Mouse (Mus musculus) liver, embryonic 13.5 days (tissue): ENCODE results near the gene Sema3f. TPM values are rescaled to one million over a fixed set of nuclear protein-coding genes. Genes with fewer than 3 reads are reported as not detected.

Source experiments
- ATAC-seq: fragments of 200-750 bp; cut with Nextera tagmentation; 2 replicates; pipeline ENCODE4 v1.8.0; 2017; ENCODE audit warnings: low read depth, mild to moderate bottlenecking, moderate number of reproducible peaks, moderate library complexity
- DNase-seq: peaks from one replicate; pipeline ENCODE4 v3.0.0; 2022
- H3K27ac ChIP-seq: fragments of 300-500 bp; sonication (generic); 2 replicates; pipeline ENCODE4 v1.5.1; 2015; ENCODE audit warnings: moderate library complexity, mild to moderate bottlenecking, inconsistent platforms
- H3K27me3 ChIP-seq: fragments of 300-500 bp; sonication (generic); 2 replicates; pipeline ENCODE4 v1.6.1; 2015; ENCODE audit warnings: mild to moderate bottlenecking, inconsistent platforms
- H3K36me3 ChIP-seq: fragments of 300-500 bp; sonication (generic); 2 replicates; pipeline ENCODE4 v1.6.1; 2015; ENCODE audit warnings: mild to moderate bottlenecking, inconsistent platforms
- H3K4me1 ChIP-seq: fragments of 300-500 bp; sonication (generic); replicated peaks from 2 replicates; pipeline ENCODE4 v1.6.1; 2015; ENCODE audit warnings: inconsistent platforms
- H3K4me2 ChIP-seq: fragments of 300-500 bp; sonication (generic); 2 replicates; pipeline ENCODE4 v1.6.1; 2015; ENCODE audit warnings: inconsistent platforms, mild to moderate bottlenecking, moderate library complexity
- H3K4me3 ChIP-seq: fragments of 300-500 bp; sonication (generic); replicated peaks from 2 replicates; pipeline ENCODE4 v1.5.1; 2015; ENCODE audit warnings: mild to moderate bottlenecking, inconsistent platforms
- H3K9ac ChIP-seq: fragments of 300-500 bp; sonication (generic); 2 replicates; pipeline ENCODE4 v1.6.1; 2015; ENCODE audit warnings: mild to moderate bottlenecking, inconsistent platforms
- H3K9me3 ChIP-seq: fragments of 300-500 bp; sonication (generic); replicated peaks from 2 replicates; pipeline ENCODE4 v1.6.1; 2016; ENCODE audit warnings: inconsistent platforms
- WGBS: fragments of 180-500 bp; shearing (Covaris S2); methylation state at CpG from one replicate; pipeline ENCODE4 v1.1.7; 2015; ENCODE audit not compliant: insufficient replicate concordance; 5-methylcytosine and 5-hydroxymethylcytosine counted together
- polyA plus RNA-seq: library from polyadenylated mRNA; unstranded; fragments of >200 nt; fragmentation: Nextera tagmentation; extraction: Ambion mirVana; gene quantifications from 2 replicates; pipeline ENCODE4 v1.2.1, GENCODE M21; 2015

Sema3f gene
- polyA plus RNA-seq, 1 experiment from 2014 or later, result 1.0 TPM

DNA sequence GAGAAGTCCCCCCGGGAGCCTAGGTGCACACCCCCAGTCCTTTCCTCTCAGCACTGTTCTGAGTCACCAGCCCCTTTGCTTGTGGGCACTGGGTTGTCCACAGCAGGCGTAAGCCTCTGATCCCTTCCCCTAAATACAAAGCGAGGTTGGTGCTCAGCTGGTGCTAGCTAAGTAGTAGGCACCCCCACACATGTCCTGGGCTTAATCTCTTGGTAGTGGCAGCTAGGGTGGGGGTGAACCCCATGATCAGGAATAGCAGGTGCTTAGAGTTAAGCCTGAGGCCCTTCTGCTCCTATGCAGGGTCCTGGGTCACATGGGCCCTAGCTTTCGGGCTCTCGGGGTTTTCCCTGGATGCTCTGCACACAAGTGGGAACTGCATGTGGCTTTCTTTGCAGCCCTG, 53.1 kb downstream of the Sema3f start:
- Histone ChIP-seq H3K9me3 (no peaks in the 10 kb centered on the region), H3K36me3 (no peaks in the 10 kb centered on the region), H3K9ac (no peak overlapping the region), H3K27ac (no peak overlapping the region), H3K4me1 (no peaks in the 10 kb centered on the region; the same call in 1 of the 2 replicates), H3K4me3 (no peak overlapping the region), H3K27me3 (no peaks in the 10 kb centered on the region; the same call in 1 of the 2 replicates), H3K4me2 (no peak overlapping the region)
- DNase-seq (no peak), ATAC-seq (no peak)
- WGBS, result 69% methylated on average over 5 of the region's 5 CpGs

DNA sequence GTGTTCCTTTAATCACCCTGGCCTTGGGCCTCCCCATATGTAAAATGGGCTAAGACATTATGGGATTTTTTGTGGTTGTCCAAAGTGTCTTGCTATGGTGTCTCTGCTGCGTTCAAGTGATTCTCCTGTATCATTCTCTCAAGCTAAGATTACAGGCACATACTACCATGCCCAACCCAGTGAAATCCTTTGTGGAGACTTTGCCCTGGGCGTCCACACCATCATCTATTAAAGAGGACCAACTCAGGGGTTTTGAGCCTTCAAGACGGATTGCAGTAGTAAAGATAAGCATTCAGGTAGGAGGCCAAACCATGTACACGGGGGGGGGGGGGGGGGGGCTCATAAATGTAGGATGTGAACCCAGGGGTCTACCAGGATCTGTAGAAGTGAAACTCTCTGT, 55.7 kb downstream of the Sema3f start:
- Histone ChIP-seq H3K4me3 (no peak overlapping the region), H3K9me3 (no peaks in the 10 kb centered on the region), H3K4me2 (no peak overlapping the region), H3K36me3 (no peaks in the 10 kb centered on the region), H3K9ac (no peak overlapping the region), H3K27me3 (no peaks in the 10 kb centered on the region; the same call in 1 of the 2 replicates), H3K27ac (no peak overlapping the region), H3K4me1 (no peaks in the 10 kb centered on the region; the same call in 1 of the 2 replicates)
- DNase-seq (no peak), ATAC-seq (no peak)
- 58% methylated on average over 4 of the region's 4 CpGs for WGBS

DNA sequence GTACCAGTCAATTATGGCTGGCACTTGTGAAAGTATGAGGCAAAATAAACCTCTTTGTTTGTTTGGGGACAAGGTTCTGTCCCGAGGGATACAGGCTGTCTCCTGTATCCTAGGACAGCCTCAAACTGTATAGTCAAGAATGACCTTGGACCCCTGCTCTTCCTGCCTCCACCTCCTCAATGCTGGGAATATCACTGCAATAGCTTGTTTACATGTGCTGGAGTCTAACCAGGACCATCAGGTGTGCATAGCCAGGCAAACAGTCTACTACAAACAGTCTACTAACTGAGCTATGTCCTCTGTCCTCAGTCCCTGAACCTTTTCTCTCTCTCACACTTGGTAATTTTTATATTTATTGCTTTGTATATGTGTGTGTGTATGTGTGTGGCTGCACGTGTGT, 56.8 kb downstream of the Sema3f start:
- no peaks in the 10 kb centered on the region for H3K36me3 ChIP-seq
- no peaks in the 10 kb centered on the region for H3K9me3 ChIP-seq
- no peak overlapping the region for H3K4me2 ChIP-seq
- ATAC-seq, result peak; percentile 41; the same call in 1 of the 2 replicates
- 56% methylated on average over 2 of the region's 2 CpGs for WGBS
- H3K9ac ChIP-seq, result no peak overlapping the region
- H3K27me3 ChIP-seq, result no peaks in the 10 kb centered on the region; the same call in 1 of the 2 replicates
- DNase-seq, result no peak
- no peak overlapping the region for H3K4me3 ChIP-seq
- H3K27ac ChIP-seq, result no peak overlapping the region
- H3K4me1 ChIP-seq, result no peaks in the 10 kb centered on the region; the same call in 1 of the 2 replicates

DNA sequence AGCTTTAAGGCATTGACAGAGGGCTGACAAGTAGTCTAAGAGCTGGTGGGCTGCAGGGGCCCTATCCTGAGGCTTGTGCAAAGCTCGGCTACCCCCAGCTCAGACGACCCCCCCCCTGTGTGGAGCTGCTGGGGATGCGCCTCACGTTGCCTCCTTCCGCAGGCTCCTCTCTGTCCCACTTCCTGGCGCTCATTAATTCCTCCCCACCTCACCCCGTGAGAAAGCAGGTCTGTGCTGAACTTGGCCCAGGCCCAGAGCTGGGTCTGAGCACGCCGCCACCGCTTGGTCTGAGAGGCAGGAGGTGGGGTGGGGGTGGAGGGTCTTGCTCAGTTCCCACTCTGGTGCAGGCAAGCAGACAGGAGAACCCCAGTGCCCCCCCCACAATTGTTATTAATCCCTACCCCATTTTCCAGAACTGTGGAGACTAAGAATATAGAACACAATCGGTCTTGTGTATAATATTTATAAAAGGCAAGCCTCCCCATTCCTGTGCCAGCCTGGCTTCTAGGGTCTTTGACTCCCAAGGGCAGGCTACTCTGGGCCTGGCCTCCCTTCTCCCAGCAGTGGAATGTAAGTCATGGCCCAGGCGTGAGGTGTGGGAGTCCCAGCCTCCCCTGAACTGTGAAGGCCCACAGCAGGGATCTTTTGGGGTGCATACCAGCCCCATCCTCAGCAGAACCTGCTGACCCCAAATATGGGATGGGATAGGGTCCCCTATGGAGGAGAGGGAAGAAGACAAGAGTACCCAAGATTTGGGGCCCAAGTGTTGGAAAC, 59.4 kb downstream of the Sema3f start:
- Histone ChIP-seq H3K4me2 (no peak overlapping the region), H3K27me3 (no peaks in the 10 kb centered on the region; the same call in 1 of the 2 replicates), H3K9ac (no peak overlapping the region), H3K4me3 (no peak overlapping the region), H3K9me3 (no peaks in the 10 kb centered on the region), H3K36me3 (no peaks in the 10 kb centered on the region), H3K4me1 (no peaks in the 10 kb centered on the region; the same call in 1 of the 2 replicates), H3K27ac (no peak overlapping the region)
- DNase-seq (no peak), ATAC-seq (no peak)
- WGBS, result 56% methylated on average over 12 of the region's 12 CpGs

DNA sequence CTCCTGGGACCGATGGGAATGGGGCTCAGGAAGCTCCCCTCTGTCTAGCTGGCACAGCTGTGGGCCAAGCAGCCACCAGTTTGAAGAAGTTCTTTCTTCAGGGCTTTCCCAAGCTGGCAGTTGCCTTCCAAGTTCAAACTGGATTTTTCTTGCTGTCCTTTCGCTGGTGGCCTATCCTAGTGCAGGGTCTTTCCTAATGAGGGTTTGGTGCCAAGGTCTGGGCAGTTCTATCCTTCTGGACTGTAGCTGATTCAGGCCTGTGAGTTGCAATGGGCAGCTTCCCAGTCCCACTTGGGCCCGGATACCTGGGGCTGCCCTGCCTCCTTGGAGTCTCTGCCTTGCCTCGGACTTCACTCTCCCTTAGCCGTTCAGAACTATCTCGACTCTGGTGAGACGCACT, 60.0 kb downstream of the Sema3f start:
- H3K4me2 ChIP-seq, result no peak overlapping the region
- ATAC-seq, result no peak
- no peak overlapping the region for H3K4me3 ChIP-seq
- no peaks in the 10 kb centered on the region for H3K36me3 ChIP-seq
- H3K27me3 ChIP-seq, result no peaks in the 10 kb centered on the region; the same call in 1 of the 2 replicates
- no peak overlapping the region for H3K9ac ChIP-seq
- WGBS, result 63% methylated on average over 7 of the region's 7 CpGs
- no peak overlapping the region for H3K27ac ChIP-seq
- no peaks in the 10 kb centered on the region for H3K9me3 ChIP-seq
- DNase-seq, result no peak
- H3K4me1 ChIP-seq, result peaks cover 6% of the 10 kb centered on the region

DNA sequence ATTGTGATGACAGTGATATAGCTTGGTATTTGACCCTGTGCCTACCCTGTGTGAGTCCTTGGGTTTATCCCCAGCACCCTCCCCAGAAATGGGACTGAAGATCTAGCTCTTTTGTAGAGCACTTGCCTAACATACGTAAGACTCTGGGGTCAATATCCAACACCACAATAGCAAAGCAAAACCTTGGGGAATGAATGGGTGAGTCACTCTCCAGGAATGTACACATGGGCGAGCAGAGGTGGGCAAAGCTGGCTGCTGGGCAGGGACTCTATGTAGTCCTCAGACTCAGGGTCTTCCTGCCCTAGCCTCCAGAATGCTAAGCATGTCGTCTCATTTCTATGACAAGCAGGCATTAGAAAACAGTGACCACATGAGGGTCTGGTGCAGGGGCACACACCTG, 61.5 kb downstream of the Sema3f start:
- Histone ChIP-seq H3K27me3 (no peaks in the 10 kb centered on the region), H3K4me1 (peaks cover 18% of the 10 kb centered on the region), H3K4me2 (no peak overlapping the region), H3K9me3 (no peaks in the 10 kb centered on the region), H3K4me3 (no peak overlapping the region), H3K27ac (no peak overlapping the region), H3K36me3 (no peaks in the 10 kb centered on the region), H3K9ac (no peak overlapping the region)
- ATAC-seq (no peak), DNase-seq (no peak)
- 53% methylated on average over 3 of the region's 3 CpGs for WGBS

DNA sequence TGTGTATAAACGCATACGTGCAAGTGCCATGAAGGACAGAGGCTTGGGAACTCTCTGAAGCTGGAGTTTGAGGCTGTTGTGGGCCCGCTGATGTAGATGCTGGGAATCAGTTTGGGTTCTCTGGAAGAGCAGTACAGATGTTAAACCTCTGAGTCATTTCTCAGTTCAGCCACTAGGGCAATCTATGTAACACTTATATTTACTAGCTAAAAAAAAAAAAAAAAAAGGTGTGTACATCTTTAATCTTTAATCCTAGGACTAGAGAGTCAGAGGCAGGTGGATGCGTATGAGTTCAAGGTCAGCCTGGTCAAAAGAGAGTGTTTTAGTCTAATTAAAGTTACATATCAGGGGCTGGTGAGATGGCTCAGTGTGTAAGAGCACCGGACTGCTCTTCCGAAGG, 63.3 kb downstream of the Sema3f start:
- Histone ChIP-seq H3K27ac (no peak overlapping the region), H3K9ac (no peak overlapping the region), H3K36me3 (no peaks in the 10 kb centered on the region), H3K4me2 (no peak overlapping the region), H3K27me3 (no peaks in the 10 kb centered on the region), H3K4me3 (no peak overlapping the region), H3K9me3 (no peaks in the 10 kb centered on the region), H3K4me1 (peaks cover 26% of the 10 kb centered on the region)
- 74% methylated on average over 6 of the region's 6 CpGs for WGBS
- ATAC-seq, result no peak
- DNase-seq, result no peak

DNA sequence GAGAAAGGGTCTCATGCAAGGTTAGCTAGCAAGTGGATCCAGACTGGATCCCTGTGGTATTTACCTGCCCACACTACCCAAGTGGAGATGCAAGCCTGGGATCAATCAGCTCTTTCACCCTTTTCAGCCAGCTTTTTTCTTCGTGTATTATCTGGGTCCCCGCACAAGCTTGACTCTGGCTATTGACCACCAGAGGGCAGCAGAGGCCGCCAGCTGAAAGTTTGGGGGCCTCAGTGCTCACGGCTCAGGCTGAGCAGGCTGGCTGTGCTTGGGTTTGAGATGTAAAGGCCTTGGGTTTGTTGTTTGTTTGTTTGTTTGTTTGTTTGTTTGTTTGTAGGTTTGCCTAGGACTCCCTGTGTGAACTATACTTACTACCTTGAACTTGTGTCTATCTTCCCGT, 64.7 kb downstream of the Sema3f start:
- DNase-seq (peak; percentile 66), ATAC-seq (peak; percentile 52)
- no peak overlapping the region for H3K27ac ChIP-seq
- H3K4me2 ChIP-seq, result 0 out of 2 replicates have a peak overlapping the region, but pooled peaks have one; percentile 82
- no peak overlapping the region for H3K4me3 ChIP-seq
- WGBS, result 15% methylated on average over 5 of the region's 5 CpGs
- H3K27me3 ChIP-seq, result no peaks in the 10 kb centered on the region
- peaks cover 29% of the 10 kb centered on the region for H3K4me1 ChIP-seq
- H3K9ac ChIP-seq, result no peak overlapping the region
- no peaks in the 10 kb centered on the region for H3K36me3 ChIP-seq
- H3K9me3 ChIP-seq, result no peaks in the 10 kb centered on the region

DNA sequence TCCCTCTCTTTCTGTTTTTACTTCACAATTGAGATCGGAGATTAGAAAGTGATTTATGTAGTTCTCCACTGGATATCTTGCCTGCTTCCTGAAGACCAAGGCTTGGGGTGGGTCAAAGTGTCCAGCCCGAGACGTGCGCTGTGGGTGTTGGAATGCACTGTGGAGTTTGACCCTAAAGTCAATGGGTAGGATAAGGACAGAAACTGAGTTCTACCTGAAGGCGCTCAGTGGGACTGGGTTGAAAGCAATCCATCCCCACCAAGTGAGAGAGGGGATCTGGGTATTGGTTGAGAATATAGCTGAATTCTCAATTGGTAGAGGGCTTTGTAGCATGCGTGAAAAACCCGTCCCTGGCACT, 65.1 kb downstream of the Sema3f start:
- peak overlapping the region; percentile 82 for H3K4me2 ChIP-seq
- ATAC-seq (0 out of 2 replicates have a peak, but pooled peaks have one; percentile 9), DNase-seq (no peak)
- H3K27ac ChIP-seq, result no peak overlapping the region
- H3K36me3 ChIP-seq, result no peaks in the 10 kb centered on the region
- peak overlapping the region; percentile 63 for H3K9ac ChIP-seq
- WGBS, result 38% methylated on average over 7 of the region's 7 CpGs
- peaks cover 31% of the 10 kb centered on the region for H3K4me1 ChIP-seq
- H3K4me3 ChIP-seq, result peak overlapping the region; percentile 67
- H3K9me3 ChIP-seq, result no peaks in the 10 kb centered on the region
- H3K27me3 ChIP-seq, result no peaks in the 10 kb centered on the region

DNA sequence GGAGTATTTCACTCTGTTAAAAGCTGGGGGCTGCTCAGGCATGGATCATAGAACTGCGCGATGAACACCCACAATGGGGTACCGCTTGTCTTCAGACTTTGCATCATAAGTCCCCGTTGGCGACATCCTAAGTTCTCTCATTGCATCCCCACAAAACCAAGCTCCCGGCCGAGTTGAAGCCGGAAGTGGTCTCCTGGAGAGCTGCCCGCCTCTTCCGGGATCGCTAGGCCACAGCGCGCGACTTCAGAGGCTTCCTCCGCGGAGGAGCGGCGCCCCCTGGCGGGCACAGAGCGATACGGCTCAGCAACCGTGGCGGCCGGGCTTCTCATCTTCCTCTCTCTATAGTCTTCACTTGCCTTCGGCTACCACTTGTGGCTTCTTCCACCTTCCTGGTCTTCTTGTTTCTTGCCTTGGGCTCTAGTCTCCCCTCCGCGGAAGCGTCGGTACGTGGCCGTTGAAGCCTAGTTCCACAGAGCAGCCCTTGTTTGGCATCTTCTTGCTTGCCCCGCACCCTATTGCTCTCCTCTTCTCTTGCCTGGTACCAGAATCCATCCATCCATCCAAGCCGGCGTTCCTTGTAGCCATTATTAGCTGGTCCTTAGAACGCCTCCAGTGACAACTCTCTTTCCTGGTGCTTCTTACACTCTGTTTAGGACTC, 65.7 kb downstream of the Sema3f start:
- peak overlapping the region; percentile 82 for H3K4me2 ChIP-seq
- H3K36me3 ChIP-seq, result no peaks in the 10 kb centered on the region
- H3K4me1 ChIP-seq, result peaks cover 32% of the 10 kb centered on the region
- peak overlapping the region; percentile 77 for H3K9ac ChIP-seq
- no peaks in the 10 kb centered on the region for H3K27me3 ChIP-seq
- WGBS, result 4% methylated on average over 35 of the region's 35 CpGs
- peak; percentile 82 for ATAC-seq
- H3K27ac ChIP-seq, result peak overlapping the region; percentile 62
- H3K4me3 ChIP-seq, result peak overlapping the region; percentile 67
- no peaks in the 10 kb centered on the region for H3K9me3 ChIP-seq
- peak; percentile 81 for DNase-seq

DNA sequence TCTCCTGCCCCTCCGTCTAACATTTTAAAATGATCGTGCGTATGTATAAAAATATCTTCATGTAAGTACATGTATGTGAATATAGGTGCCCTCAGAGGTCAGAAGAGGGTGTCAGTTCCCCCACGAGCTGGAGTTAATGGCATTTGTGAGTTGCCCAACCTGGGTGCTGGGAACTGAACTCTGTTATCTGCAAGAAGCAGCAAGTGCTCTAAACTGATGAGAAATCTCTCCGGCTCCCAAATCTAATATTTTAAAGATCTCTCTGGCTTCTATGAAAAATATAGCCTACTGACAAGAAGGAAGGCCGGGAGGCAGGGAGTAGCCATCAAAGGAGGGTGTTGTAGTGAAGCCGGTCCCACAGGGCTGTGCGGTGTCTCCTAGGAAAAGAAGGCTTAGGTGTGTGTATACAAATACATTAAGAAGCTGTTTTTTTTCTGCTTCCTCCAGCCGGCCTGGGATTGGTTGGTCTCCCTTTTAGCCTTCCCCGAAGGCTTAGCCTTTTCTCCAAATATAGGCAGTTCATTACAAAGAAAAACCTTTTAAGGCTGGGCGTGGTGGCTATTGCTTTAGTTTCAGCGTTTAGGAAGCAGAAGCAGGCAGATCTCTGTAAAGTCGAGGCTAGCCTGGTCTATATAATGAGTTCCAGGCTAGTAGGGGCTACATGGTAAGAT, 66.6 kb downstream of the Sema3f start:
- WGBS, result 65% methylated on average over 13 of the region's 13 CpGs
- Histone ChIP-seq H3K4me3 (peak overlapping the region; percentile 67), H3K4me1 (peaks cover 32% of the 10 kb centered on the region), H3K9ac (peak overlapping the region; percentile 77), H3K36me3 (no peaks in the 10 kb centered on the region), H3K27me3 (no peaks in the 10 kb centered on the region), H3K9me3 (no peaks in the 10 kb centered on the region), H3K4me2 (peak overlapping the region; percentile 82), H3K27ac (peak overlapping the region; percentile 62)
- DNase-seq, result no peak
- ATAC-seq, result no peak
